Mouse (Mus musculus): ENCODE results near the gene Lgr4.

Lgr4 gene

GRCm38 (mm10) chr2:109950311-109950710, 32.9 kb downstream of the Lgr4 start:
- no peak for DNase-seq (ENCODE audit: low read depth)

DNA sequence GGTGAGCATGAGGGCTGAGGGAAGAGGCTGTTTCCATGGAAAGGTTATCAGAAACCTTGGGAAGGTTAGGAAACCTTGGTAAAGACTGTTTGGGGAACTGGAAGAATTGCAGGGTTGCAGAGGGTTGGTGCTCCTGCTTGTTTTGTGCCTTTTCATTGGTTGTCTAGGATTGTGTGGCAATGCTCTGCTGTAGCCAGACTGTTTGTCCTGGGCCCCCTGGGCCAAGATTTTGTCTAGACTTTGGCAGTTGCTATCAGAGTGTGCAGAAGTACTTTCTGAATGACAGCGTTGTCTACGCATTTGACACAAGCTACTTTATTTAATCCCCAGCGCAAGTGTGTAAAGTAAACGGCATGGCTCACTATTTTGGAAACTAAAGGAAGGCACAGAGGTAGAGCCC, 33.6 kb downstream of the Lgr4 start:
- no peak for DNase-seq (ENCODE audit: low read depth)

DNA sequence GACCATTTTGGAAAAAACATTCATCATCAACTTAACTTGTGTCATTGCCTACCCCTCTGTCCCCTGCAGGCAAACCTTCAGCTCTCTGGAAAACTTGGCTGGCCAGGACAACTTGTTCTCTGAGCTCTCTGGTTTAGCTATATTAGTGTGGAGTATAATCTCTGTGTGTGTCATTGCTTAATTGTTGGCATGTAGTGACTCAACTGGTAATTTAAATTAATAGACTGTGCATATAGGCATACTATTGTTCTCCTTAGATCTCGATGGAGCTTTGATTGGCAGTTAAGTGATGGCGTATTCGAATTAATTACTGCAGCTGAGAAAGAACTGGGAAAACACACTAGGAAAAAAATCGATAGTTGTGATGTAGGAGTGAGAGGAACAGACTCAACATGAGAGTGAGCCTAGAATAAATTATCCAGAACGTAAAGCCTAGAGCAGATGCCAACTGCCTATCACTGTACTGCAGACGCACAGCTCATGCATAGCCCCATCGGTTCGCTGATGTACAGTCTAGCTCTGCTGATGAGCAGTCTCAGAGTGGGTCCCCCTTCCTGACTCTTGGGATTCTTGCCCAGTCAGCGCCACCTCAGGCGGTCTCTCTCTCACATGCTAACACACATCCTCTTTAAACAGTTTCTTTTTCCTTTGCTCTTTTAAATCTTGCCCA, 35.7 kb downstream of the Lgr4 start:
- no peak for DNase-seq (ENCODE audit: low read depth)

DNA sequence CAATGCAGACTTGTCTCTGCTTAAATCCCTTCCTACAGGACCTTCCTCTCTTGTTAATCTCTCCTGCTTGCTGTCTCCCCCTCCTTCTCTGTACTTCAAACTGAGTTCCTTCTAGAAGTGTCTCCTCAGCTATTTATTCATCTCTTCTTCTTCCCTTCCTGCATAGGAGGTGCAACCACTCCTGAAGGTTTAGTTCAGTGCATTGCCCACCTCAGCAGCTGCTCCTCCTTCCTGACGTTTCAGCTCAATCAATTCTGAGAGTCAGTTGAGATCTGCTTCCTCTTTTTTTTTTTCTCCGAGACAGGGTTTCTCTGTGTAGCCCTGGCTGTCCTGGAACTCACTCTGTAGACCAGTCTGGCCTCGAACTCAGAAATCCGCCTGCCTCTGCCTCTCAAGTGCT, 36.4 kb downstream of the Lgr4 start:
- DNase-seq (ENCODE audit: low read depth): no peak

DNA sequence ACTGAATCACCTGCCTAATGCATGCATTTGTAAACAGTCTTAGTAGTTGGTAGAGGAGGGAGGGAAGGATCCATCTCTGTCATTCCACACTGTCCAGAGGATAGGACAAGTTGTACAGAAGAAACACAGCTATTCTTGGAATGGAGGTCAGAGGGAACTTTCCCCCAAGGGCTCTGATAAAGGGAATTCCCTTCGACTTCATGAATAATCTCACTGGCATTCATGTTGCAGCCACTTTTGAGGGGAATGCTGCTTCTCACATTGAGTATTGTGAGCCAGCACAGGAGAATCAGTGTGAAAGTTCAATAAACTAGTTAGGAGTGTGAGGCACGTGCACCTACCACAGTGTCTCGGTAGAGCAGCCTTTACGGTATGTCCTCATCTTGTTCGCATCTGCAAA, 37.6 kb downstream of the Lgr4 start:
- no peak for DNase-seq (ENCODE audit: low read depth)

DNA sequence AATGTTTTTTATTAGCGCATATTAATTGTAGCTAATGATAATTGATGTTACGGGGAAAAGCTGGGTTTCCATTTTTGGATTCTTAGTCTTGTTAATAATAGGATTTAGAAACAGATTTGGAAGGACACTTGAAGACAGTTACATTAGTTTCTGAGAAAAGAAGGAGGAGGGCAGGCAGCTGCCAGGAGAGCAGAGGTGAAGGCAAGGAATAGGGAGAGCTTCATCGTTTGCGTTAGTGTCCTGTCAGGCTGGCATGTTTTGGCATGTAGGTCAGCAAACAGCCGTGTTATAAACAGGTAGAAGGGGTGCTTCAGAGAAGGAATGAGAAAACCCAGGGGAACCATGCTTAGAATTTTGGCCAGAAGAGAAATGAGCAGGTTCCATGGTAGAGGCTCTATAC, 38.5 kb downstream of the Lgr4 start:
- DNase-seq (ENCODE audit: low read depth): no peak

- no peak for DNase-seq (ENCODE audit: low read depth)
Measured at GRCm38 (mm10) chr2:109956785-109957184, 39.3 kb downstream of the Lgr4 start.

DNA sequence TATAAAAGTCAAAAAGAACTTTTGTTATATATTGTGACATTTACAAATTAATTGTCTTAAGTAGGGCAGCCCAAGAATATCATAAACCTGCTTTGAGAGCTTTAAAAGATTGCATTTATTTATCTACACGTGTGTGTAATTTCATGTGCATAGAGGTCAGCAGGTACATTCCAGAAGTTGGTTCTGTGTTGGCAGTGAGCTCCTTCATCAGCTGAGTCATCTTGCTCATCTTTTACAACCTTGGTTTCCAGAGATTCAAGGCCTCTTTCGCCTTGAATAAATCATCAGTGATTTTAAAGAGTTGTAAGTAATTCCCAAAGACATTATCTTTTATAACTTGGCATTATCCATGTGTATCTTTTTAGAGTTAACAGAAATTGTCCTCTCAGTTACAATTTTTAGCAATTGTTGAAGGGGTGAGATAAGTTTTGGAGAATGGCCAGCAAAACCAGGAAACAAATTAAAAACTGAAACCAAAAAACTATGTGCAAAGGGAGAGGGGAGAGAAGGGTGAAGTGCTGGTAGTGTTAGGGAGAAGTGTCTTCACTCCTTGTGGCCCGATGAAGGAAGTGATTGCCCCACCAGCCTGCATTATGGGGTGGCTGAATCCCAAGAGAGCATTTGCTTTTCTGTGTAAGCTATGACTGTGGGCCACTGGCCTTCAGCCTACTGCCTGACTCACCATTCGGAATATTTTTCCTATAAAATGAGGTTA, 41.4 kb downstream of the Lgr4 start:
- DNase-seq (ENCODE audit: low read depth): no peak

DNA sequence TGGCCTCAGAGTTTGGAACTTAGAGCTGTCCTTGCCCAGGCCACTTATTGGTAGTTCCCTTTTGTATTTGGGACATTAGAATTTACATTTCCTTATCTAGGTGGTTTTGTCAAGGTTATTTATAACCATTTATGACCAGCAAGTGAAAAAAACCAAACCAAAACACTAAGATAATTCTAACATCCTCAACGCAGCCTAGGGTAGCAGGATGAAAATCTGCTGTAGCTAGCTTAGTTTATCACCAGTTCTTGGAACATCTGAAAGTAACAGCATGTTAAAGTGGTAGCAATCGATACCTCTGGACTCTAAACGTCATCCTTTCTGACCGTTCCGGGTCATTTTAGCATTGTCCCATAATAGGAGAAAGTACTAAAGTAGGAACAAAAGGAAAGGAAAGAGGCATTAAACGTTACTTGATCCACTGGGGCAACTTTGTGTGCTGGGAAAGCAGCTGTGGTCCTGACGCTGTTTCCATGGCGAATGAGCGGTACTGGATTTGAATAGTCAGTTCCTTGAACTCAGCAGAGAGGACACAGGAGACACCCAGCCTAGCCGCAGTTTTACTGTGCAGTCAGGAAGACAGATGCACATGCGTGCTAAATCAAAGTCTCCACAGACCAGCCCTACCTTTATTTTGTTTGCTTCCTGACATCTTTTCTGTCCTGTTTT, 42.1 kb downstream of the Lgr4 start:
- DNase-seq (ENCODE audit: low read depth): no peak

- DNase-seq (ENCODE audit: low read depth): no peak
Measured at GRCm38 (mm10) chr2:109960246-109960645, 42.8 kb downstream of the Lgr4 start.

DNA sequence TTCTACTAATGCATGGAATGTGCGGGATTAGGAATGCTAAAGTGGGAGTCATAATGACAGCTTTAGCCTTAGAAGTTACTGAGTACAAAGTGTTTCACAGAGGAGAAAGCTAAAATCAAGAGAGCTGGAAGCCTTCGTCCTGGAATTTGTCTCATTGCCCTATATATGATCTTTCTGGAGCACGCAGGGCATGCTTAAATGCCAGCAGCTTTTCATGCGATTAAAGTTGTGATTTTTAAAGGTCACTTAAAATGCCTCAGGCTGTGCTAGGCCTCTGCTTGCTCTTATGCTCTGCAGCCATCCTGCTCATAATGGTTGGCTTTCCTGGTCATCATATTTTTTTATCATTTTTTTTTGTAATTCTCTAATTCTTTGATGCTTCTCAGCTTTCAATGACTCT, 43.7 kb downstream of the Lgr4 start:
- no peak for DNase-seq (ENCODE audit: low read depth)

DNA sequence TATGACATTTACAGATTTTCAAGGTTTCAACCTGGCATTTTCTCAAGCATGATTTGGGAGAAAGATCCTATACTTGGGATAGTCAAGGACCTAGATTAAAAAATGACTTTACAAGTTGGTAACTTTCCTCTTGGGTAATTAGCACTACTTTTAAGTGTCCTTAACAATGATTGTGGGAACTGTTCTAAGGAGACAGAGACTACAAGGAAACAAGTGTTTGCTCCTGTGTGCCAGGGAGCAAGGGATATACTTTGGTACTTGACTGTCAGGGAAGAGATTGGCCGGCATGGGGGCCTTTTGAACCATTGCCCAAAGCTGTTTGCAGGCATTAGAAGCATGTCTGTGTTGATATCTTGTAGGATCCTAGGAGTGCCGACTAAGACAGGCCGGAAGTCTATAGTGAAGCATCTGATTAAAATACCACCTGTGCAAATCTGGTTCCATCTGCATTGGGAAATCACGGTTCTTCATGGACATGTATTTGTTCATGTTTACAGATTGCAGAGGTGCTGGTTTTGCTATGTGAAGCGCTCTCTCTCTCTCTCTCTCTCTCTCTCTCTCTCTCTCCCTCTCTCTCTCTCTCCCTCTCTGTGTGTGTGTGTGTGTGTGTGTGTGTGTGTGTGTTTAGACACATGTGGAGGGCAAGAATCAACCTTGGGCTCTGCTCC, 46.3 kb downstream of the Lgr4 start:
- no peak for DNase-seq (ENCODE audit: low read depth)

- no peak for DNase-seq (ENCODE audit: low read depth)
Measured at GRCm38 (mm10) chr2:109965753-109966420, 48.4 kb downstream of the Lgr4 start.

DNA sequence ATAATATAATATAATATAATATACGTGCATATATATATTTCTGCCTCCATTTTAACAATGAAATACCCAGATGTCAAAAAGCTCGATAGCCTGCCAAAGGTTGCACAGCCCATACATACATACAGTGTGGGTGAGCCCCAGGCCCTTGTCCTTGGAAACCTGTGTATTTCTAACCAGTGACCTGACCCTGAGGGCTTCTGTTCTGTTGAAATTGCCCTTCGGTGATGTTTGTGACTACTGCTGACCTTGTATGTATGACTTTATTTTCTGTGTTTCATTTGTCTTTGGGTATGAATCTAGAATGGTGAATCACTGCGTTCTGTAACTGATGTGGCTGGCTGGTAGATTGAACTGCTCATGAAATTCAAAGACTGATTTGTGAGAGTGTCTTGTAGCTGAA, 49.4 kb downstream of the Lgr4 start:
- no peak for DNase-seq (ENCODE audit: low read depth)

DNA sequence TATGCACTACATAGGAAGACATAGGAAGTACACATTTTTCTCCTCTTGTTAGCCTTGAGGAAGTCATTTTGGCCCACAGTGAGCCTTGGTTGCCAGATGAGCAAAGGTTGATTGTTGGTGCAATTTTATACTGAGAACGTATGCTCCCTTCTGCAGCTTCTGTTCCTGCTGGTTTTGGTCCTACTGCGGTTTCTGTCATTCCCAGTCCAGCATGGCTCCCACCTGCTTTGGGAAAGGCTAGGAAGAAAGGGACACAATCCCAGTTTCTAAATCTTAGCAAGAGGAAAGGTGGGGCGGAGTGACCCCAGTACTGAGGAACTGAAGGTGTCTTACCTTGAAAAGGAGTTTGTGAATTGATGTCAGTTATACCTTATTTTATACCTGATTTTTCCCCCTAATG, 51.9 kb downstream of the Lgr4 start:
- no peak for DNase-seq (ENCODE audit: low read depth)

DNA sequence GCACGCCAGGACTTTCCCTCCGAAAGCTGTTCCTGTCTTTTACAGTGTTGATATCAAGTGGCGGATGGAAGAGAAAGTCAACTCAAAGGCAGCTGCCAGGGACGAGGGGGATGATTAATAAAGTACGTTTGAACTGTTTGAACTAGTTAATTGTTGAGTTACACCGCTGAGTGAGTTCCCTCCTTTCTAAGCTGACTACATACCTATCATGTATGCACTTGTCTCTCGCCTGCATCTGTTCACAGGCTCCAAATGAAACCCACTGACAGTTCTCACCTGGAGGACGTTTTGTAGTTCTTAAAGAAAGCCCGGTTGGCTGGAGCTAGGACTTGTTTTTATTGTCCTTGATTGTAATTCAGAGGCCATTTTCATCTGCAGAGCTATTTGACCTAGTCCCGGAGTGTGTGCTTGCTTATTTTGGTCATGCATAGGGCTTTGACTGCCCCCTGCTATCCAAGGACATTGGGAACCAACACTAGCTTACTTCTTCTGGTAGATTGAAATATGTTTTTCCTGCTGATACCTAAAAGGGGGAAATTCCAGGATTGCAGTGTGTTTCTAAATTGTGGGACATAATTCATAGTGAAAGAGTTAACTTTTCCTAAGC, 52.6 kb downstream of the Lgr4 start:
- DNase-seq (ENCODE audit: low read depth): no peak

GRCm38 (mm10) chr2:109970744-109971410, 53.4 kb downstream of the Lgr4 start:
- no peak for DNase-seq (ENCODE audit: low read depth)

DNA sequence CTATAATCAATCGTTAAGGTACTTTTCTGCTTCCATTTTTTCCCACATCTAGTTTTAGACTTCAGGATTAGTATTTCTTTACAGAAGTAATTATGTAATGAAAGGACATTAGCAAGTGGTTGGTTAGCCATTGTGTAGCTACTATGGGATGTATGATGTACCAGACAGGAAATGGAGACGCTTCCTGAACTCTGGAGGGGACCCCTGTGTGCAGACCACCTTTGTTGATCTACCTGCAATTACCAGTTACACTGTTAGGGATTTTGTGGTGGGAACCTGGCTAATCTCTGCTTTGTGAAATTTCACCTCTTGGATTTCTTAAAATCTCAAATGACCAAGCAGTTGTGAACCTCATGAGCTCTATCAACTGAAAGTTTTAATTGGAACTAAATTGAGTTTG, 54.9 kb downstream of the Lgr4 start:
- no peak for DNase-seq (ENCODE audit: low read depth)

- no peak for DNase-seq (ENCODE audit: low read depth)
Measured at GRCm38 (mm10) chr2:109972922-109973321, 55.5 kb downstream of the Lgr4 start.

DNA sequence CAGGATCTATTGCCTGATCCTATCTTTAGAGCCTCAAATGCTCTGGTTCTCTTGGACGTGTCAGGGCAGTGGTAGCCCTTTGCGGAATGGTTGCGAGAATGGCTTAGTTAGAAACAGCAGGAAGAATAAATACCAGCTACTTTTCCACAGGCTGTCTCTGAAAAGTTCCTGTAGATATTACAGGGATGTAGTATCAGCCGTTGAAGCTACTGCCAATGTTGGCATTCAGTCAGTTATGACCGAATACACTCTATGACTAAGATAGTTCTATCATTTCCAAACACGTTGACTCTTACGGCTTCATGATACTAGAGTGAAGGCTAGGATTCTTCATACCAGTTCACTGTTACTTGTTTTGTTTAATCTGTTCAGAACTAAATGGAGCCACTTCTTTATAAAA, 57.4 kb downstream of the Lgr4 start:
- no peak for DNase-seq (ENCODE audit: low read depth)

GRCm38 (mm10) chr2:109976181-109976580, 58.7 kb downstream of the Lgr4 start:
- DNase-seq (ENCODE audit: low read depth): no peak
